Mouse (Mus musculus) ES-E14 (cell line): ENCODE measurements around the gene 4933405L10Rik. TPM values are rescaled to one million over a fixed set of nuclear protein-coding genes. Genes with fewer than 3 reads are reported as not detected.
A peak's percentile ranks its signal among the peaks of the same experiment; 100 is the strongest.

ENCODE experiments used
- DNase-seq: peaks from one replicate; pipeline ENCODE4 v3.0.0-alpha.2; 2013; ENCODE audit warnings: low read depth, low spot score
- H3K27ac ChIP-seq: 2 replicates; pipeline ENCODE4 v1.5.1; 2012; ENCODE audit warnings: low read depth, mild to moderate bottlenecking, low read length, moderate library complexity, mixed read lengths; ENCODE audit not compliant: poor library complexity, insufficient read depth, severe bottlenecking
- H3K36me3 ChIP-seq: 2 replicates; pipeline ENCODE4 v1.6.1; 2012; ENCODE audit warnings: mild to moderate bottlenecking, low read length, moderate library complexity, mixed read lengths; ENCODE audit not compliant: control insufficient read depth, poor library complexity, insufficient read depth, severe bottlenecking
- H3K4me1 ChIP-seq, 2 experiments: fragments of 150-350 bp in 1 of 2; sonication (generic) in 1 of 2; 2 replicates each; pipeline ENCODE4 v1.6.1; 2012; ENCODE audit warnings: low read length in 2 of 2, mild to moderate bottlenecking in 1 of 2, mixed read lengths in 1 of 2; ENCODE audit not compliant: control insufficient read depth in 2 of 2, insufficient read depth in 2 of 2, poor library complexity in 1 of 2
- H3K4me3 ChIP-seq, 2 experiments: fragments of 150-350 bp in 1 of 2; sonication (generic) in 1 of 2; 2 replicates each; pipeline ENCODE4 v1.5.1; 2012; ENCODE audit warnings: low read length in 2 of 2, low read depth in 1 of 2, mild to moderate bottlenecking in 1 of 2, mixed read lengths in 1 of 2; ENCODE audit not compliant: insufficient read depth in 1 of 2, poor library complexity in 1 of 2, severe bottlenecking in 1 of 2
- H3K9ac ChIP-seq: 2 replicates; pipeline ENCODE4 v1.6.1; 2012; ENCODE audit warnings: low read depth, mild to moderate bottlenecking, low read length, mixed read lengths; ENCODE audit not compliant: poor library complexity, insufficient read depth, severe bottlenecking
- H3K9me3 ChIP-seq: fragments of 150-350 bp; sonication (generic); 2 replicates; pipeline ENCODE4 v1.6.1; 2012; ENCODE audit warnings: low read depth, mild to moderate bottlenecking, low read length; ENCODE audit not compliant: control insufficient read depth, insufficient read depth
- CHD2 ChIP-seq: IDR thresholded peaks from 2 replicates; pipeline ENCODE4 v1.6.1; 2014; ENCODE audit warnings: mild to moderate bottlenecking, low read depth, low read length, inconsistent platforms
- HCFC1 ChIP-seq: IDR thresholded peaks from 2 replicates; pipeline ENCODE4 v1.6.1; 2012; ENCODE audit warnings: low read length, inconsistent platforms, borderline replicate concordance; ENCODE audit not compliant: insufficient read depth
- MAFK ChIP-seq: IDR thresholded peaks from 2 replicates; pipeline ENCODE4 v1.6.1; 2014; ENCODE audit warnings: mild to moderate bottlenecking, low read depth, low read length, inconsistent platforms; ENCODE audit not compliant: insufficient read depth
- ZC3H11A ChIP-seq: IDR thresholded peaks from 2 replicates; pipeline ENCODE4 v1.6.1; 2012; ENCODE audit warnings: low read depth, mild to moderate bottlenecking, inconsistent platforms, low read length, borderline replicate concordance
- ZNF384 ChIP-seq: IDR thresholded peaks from 2 replicates; pipeline ENCODE4 v1.6.1; 2012; ENCODE audit warnings: low read depth, low read length, inconsistent platforms
- in situ Hi-C, 2 experiments: fragments of 600-800 bp; cut with MboI; formaldehyde crosslinking; loops; one replicate each; pipeline ENCODE4 v1.15.1; 2025; ENCODE audit warnings: low sequenced_read_pairs in 2 of 2, inconsistent platforms in 1 of 2; ENCODE audit not compliant: unreplicated experiment in 2 of 2
- total RNA-seq: library from RNA; depleted of rRNA; stranded (reverse); fragments of 300-350 nt; gene quantifications from 2 replicates; pipeline ENCODE4 v1.2.3, GENCODE M21; 2012

4933405L10Rik gene
- total RNA-seq, 1 experiment, result 0.18 TPM

GRCm38 (mm10) chr8:105715042-105715441 lies 7.6 kb downstream of the 4933405L10Rik start:
- Histone ChIP-seq H3K4me3 (no peak overlapping the region), H3K27ac (no peak overlapping the region), H3K36me3 (no peaks in the 10 kb centered on the region), H3K9me3 (no peaks in the 10 kb centered on the region), H3K4me1 (peaks cover 0 to 2% of the 10 kb centered on the region in 2 experiments; a peak in 1 of 4 replicates), H3K9ac (no peak overlapping the region)
- in situ Hi-C loops, result loop anchor here in 1 of 2 experiments (10.0 kb wide), 1 partner anchor 70 kb away; no protein-coding TSS in a partner anchor
- no peak for TF ChIP-seq MAFK
- TF ChIP-seq CHD2, result no peak
- no peak for TF ChIP-seq ZC3H11A
- TF ChIP-seq ZNF384, result no peak
- TF ChIP-seq HCFC1, result no peak
- DNase-seq, result no peak

- no peaks in the 10 kb centered on the region; a peak in 1 of 4 replicates for H3K4me1 ChIP-seq
- no peak for DNase-seq
- H3K36me3 ChIP-seq, result no peaks in the 10 kb centered on the region
- in situ Hi-C loops, result loop anchor here in 1 of 2 experiments (10.0 kb wide), 1 partner anchor 68 kb away; no protein-coding TSS in a partner anchor
- no peaks in the 10 kb centered on the region for H3K9me3 ChIP-seq
- peak overlapping the region; percentile 21; the same call in 1 of the 2 replicates for H3K9ac ChIP-seq
- H3K4me3 ChIP-seq, result peak overlapping the region; percentile 28 to 62; a peak in 3 of 4 replicates
- H3K27ac ChIP-seq, result no peak overlapping the region
- no peak for TF ChIP-seq ZC3H11A
- TF ChIP-seq MAFK, result no peak
- no peak for TF ChIP-seq HCFC1
Measured at GRCm38 (mm10) chr8:105716302-105716945, 9.0 kb downstream of the 4933405L10Rik start.

GRCm38 (mm10) chr8:105719637-105720036 lies 12.2 kb downstream of the 4933405L10Rik start:
- Histone ChIP-seq H3K4me1 (peaks cover 0 to 2% of the 10 kb centered on the region in 2 experiments; a peak in 1 of 4 replicates), H3K36me3 (peaks cover 2% of the 10 kb centered on the region; the same call in 1 of the 2 replicates), H3K9ac (no peak overlapping the region), H3K4me3 (no peak overlapping the region), H3K9me3 (no peaks in the 10 kb centered on the region), H3K27ac (no peak overlapping the region)
- in situ Hi-C loops, result loop anchor here in 1 of 2 experiments (10.0 kb wide), 1 partner anchor 65 kb away; no protein-coding TSS in a partner anchor
- TF ChIP-seq MAFK, result no peak
- TF ChIP-seq ZNF384, result no peak
- no peak for TF ChIP-seq CHD2
- TF ChIP-seq ZC3H11A, result no peak
- no peak for TF ChIP-seq HCFC1
- DNase-seq, result no peak

DNA sequence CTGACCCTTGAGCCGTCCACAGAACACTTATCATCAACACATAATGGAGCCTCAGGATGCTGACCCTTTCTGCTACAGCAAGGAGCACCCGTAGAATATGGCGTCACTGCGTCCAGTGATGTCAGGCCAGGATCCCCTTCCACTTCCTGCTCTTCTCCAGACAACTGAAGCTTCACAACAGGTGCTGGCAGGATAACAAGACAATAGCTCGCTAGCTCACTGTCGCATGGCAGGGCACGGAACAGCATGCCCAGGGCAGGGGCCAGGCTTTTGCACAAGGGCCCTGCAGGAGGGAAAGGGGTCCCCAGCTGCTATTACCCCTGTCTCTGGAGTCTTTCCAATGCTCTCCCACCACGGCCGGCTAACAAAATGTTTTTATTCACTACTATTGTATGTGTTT lies 15.4 kb downstream of the 4933405L10Rik start:
- peaks cover 11% of the 10 kb centered on the region; the same call in 1 of the 2 replicates for H3K36me3 ChIP-seq
- no peak for DNase-seq
- no peak overlapping the region for H3K27ac ChIP-seq
- TF ChIP-seq ZC3H11A, result no peak
- TF ChIP-seq ZNF384, result no peak
- TF ChIP-seq MAFK, result no peak
- no peak for TF ChIP-seq CHD2
- no peak for TF ChIP-seq HCFC1
- peaks cover 0 to 13% of the 10 kb centered on the region in 2 experiments; a peak in 2 of 4 replicates for H3K4me1 ChIP-seq
- no peak overlapping the region for H3K9ac ChIP-seq
- in situ Hi-C loops, result no loop called here
- H3K4me3 ChIP-seq, result no peak overlapping the region
- H3K9me3 ChIP-seq, result no peaks in the 10 kb centered on the region

GRCm38 (mm10) chr8:105725726-105726125 lies 18.3 kb downstream of the 4933405L10Rik start:
- H3K9me3 ChIP-seq, result no peaks in the 10 kb centered on the region
- peaks cover 12% of the 10 kb centered on the region; the same call in 1 of the 2 replicates for H3K36me3 ChIP-seq
- no peak overlapping the region for H3K9ac ChIP-seq
- no peak for DNase-seq
- TF ChIP-seq HCFC1 (no peak), ZNF384 (no peak), MAFK (no peak), CHD2 (no peak), ZC3H11A (no peak)
- peaks cover 0 to 14% of the 10 kb centered on the region in 2 experiments; a peak in 2 of 4 replicates for H3K4me1 ChIP-seq
- no peak overlapping the region for H3K4me3 ChIP-seq
- in situ Hi-C loops, result no loop called here
- H3K27ac ChIP-seq, result no peak overlapping the region; the same call in 1 of the 2 replicates
